Mouse (Mus musculus): Measurements from ENCODE around the gene Map3k5. TPM values are rescaled to one million over a fixed set of nuclear protein-coding genes. Genes with fewer than 3 reads are reported as not detected.

The Map3k5 gene
- polyA plus RNA-seq, 1 experiment from 2014 or later: 1.0 TPM

- H3K9ac ChIP-seq (ENCODE audit: low read depth, low read length): no peak overlapping the region
- no peaks in the 10 kb centered on the region for H3K4me1 ChIP-seq (ENCODE audit: control insufficient read depth, insufficient read depth, low read depth, low read length)
- 89% methylated on average over 9 of the region's 9 CpGs for WGBS
- H3K36me3 ChIP-seq (ENCODE audit: control insufficient read depth, insufficient read depth, low read length): no peaks in the 10 kb centered on the region
- no peak overlapping the region for H3K27ac ChIP-seq (ENCODE audit: low read depth, low read length)
- H3K27me3 ChIP-seq (replicated peaks; ENCODE audit: control insufficient read depth, insufficient read depth, low read length): no peaks in the 10 kb centered on the region
- no peaks in the 10 kb centered on the region for H3K9me3 ChIP-seq (ENCODE audit: control insufficient read depth, low read length)
- H3K4me3 ChIP-seq (ENCODE audit: low read length): no peak overlapping the region
- no peak overlapping the region for H3K4me2 ChIP-seq (ENCODE audit: low read length)
- no peak for ATAC-seq
Observed at GRCm38 (mm10) chr10:20064556-20065207, 130.4 kb downstream of the Map3k5 start.

GRCm38 (mm10) chr10:20066069-20066665, 131.9 kb downstream of the Map3k5 start:
- no peak for ATAC-seq
- Histone ChIP-seq H3K9ac (ENCODE audit: low read depth, low read length) (no peak overlapping the region), H3K27me3 (replicated peaks; ENCODE audit: control insufficient read depth, insufficient read depth, low read length) (no peaks in the 10 kb centered on the region; the same call in 1 of the 2 replicates), H3K4me2 (ENCODE audit: low read length) (no peak overlapping the region), H3K4me1 (ENCODE audit: control insufficient read depth, insufficient read depth, low read depth, low read length) (no peaks in the 10 kb centered on the region), H3K27ac (ENCODE audit: low read depth, low read length) (no peak overlapping the region), H3K9me3 (ENCODE audit: control insufficient read depth, low read length) (no peaks in the 10 kb centered on the region), H3K4me3 (ENCODE audit: low read length) (no peak overlapping the region), H3K36me3 (ENCODE audit: control insufficient read depth, insufficient read depth, low read length) (no peaks in the 10 kb centered on the region)
- WGBS: 94% methylated on average over 1 of the region's 1 CpGs

GRCm38 (mm10) chr10:20069771-20070460, 135.6 kb downstream of the Map3k5 start:
- no peaks in the 10 kb centered on the region for H3K36me3 ChIP-seq (ENCODE audit: control insufficient read depth, insufficient read depth, low read length)
- H3K27me3 ChIP-seq (replicated peaks; ENCODE audit: control insufficient read depth, insufficient read depth, low read length): no peaks in the 10 kb centered on the region; the same call in 1 of the 2 replicates
- no peak overlapping the region for H3K9ac ChIP-seq (ENCODE audit: low read depth, low read length)
- no peak for ATAC-seq
- 93% methylated on average over 11 of the region's 11 CpGs for WGBS
- H3K4me1 ChIP-seq (ENCODE audit: control insufficient read depth, insufficient read depth, low read depth, low read length): no peaks in the 10 kb centered on the region
- no peak overlapping the region for H3K27ac ChIP-seq (ENCODE audit: low read depth, low read length)
- H3K4me3 ChIP-seq (ENCODE audit: low read length): no peak overlapping the region
- H3K9me3 ChIP-seq (ENCODE audit: control insufficient read depth, low read length): no peaks in the 10 kb centered on the region
- no peak overlapping the region for H3K4me2 ChIP-seq (ENCODE audit: low read length)

- Histone ChIP-seq H3K27ac (ENCODE audit: low read depth, low read length) (no peak overlapping the region), H3K9me3 (ENCODE audit: control insufficient read depth, low read length) (no peaks in the 10 kb centered on the region), H3K36me3 (ENCODE audit: control insufficient read depth, insufficient read depth, low read length) (no peaks in the 10 kb centered on the region), H3K4me1 (ENCODE audit: control insufficient read depth, insufficient read depth, low read depth, low read length) (no peaks in the 10 kb centered on the region), H3K27me3 (replicated peaks; ENCODE audit: control insufficient read depth, insufficient read depth, low read length) (no peaks in the 10 kb centered on the region; the same call in 1 of the 2 replicates), H3K4me2 (ENCODE audit: low read length) (no peak overlapping the region), H3K9ac (ENCODE audit: low read depth, low read length) (no peak overlapping the region), H3K4me3 (ENCODE audit: low read length) (no peak overlapping the region)
- 86% methylated on average over 14 of the region's 14 CpGs for WGBS
- no peak for ATAC-seq
Observed at GRCm38 (mm10) chr10:20070576-20071109, 136.4 kb downstream of the Map3k5 start.

- Histone ChIP-seq H3K36me3 (ENCODE audit: control insufficient read depth, insufficient read depth, low read length) (no peaks in the 10 kb centered on the region), H3K27ac (ENCODE audit: low read depth, low read length) (no peak overlapping the region), H3K4me1 (ENCODE audit: control insufficient read depth, insufficient read depth, low read depth, low read length) (no peaks in the 10 kb centered on the region), H3K27me3 (replicated peaks; ENCODE audit: control insufficient read depth, insufficient read depth, low read length) (no peaks in the 10 kb centered on the region; the same call in 1 of the 2 replicates), H3K4me3 (ENCODE audit: low read length) (no peak overlapping the region), H3K9ac (ENCODE audit: low read depth, low read length) (no peak overlapping the region), H3K9me3 (ENCODE audit: control insufficient read depth, low read length) (no peaks in the 10 kb centered on the region), H3K4me2 (ENCODE audit: low read length) (no peak overlapping the region)
- no peak for ATAC-seq
- WGBS: 94% methylated on average over 6 of the region's 6 CpGs
Observed at GRCm38 (mm10) chr10:20071716-20072115, 137.4 kb downstream of the Map3k5 start.

- no peak overlapping the region for H3K27ac ChIP-seq (ENCODE audit: low read depth, low read length)
- no peaks in the 10 kb centered on the region; the same call in 1 of the 2 replicates for H3K27me3 ChIP-seq (replicated peaks; ENCODE audit: control insufficient read depth, insufficient read depth, low read length)
- no peak overlapping the region for H3K9ac ChIP-seq (ENCODE audit: low read depth, low read length)
- peak; percentile 76; the same call in 1 of the 2 replicates for ATAC-seq
- no peak overlapping the region for H3K4me2 ChIP-seq (ENCODE audit: low read length)
- no peaks in the 10 kb centered on the region for H3K9me3 ChIP-seq (ENCODE audit: control insufficient read depth, low read length)
- no peaks in the 10 kb centered on the region for H3K4me1 ChIP-seq (ENCODE audit: control insufficient read depth, insufficient read depth, low read depth, low read length)
- 67% methylated on average over 7 of the region's 7 CpGs for WGBS
- H3K4me3 ChIP-seq (ENCODE audit: low read length): no peak overlapping the region
- no peaks in the 10 kb centered on the region for H3K36me3 ChIP-seq (ENCODE audit: control insufficient read depth, insufficient read depth, low read length)
Observed at GRCm38 (mm10) chr10:20073236-20073893, 139.1 kb downstream of the Map3k5 start.

GRCm38 (mm10) chr10:20076541-20077469, 142.5 kb downstream of the Map3k5 start:
- no peak overlapping the region for H3K4me2 ChIP-seq (ENCODE audit: low read length)
- H3K4me1 ChIP-seq (ENCODE audit: control insufficient read depth, insufficient read depth, low read depth, low read length): no peaks in the 10 kb centered on the region

GRCm38 (mm10) chr10:20078350-20078749, 144.1 kb downstream of the Map3k5 start:
- Histone ChIP-seq H3K4me2 (ENCODE audit: low read length) (no peak overlapping the region), H3K27me3 (replicated peaks; ENCODE audit: control insufficient read depth, insufficient read depth, low read length) (no peaks in the 10 kb centered on the region), H3K36me3 (ENCODE audit: control insufficient read depth, insufficient read depth, low read length) (no peaks in the 10 kb centered on the region), H3K9me3 (ENCODE audit: control insufficient read depth, low read length) (no peaks in the 10 kb centered on the region), H3K4me1 (ENCODE audit: control insufficient read depth, insufficient read depth, low read depth, low read length) (no peaks in the 10 kb centered on the region), H3K27ac (ENCODE audit: low read depth, low read length) (no peak overlapping the region), H3K4me3 (ENCODE audit: low read length) (no peak overlapping the region), H3K9ac (ENCODE audit: low read depth, low read length) (no peak overlapping the region)
- no peak for ATAC-seq
- 98% methylated on average over 2 of the region's 2 CpGs for WGBS

More at GRCm38 (mm10) chr10:20076541-20077469, 142.5 kb downstream of the Map3k5 start:
- Histone ChIP-seq H3K9me3 (ENCODE audit: control insufficient read depth, low read length) (no peaks in the 10 kb centered on the region), H3K9ac (ENCODE audit: low read depth, low read length) (no peak overlapping the region), H3K27me3 (replicated peaks; ENCODE audit: control insufficient read depth, insufficient read depth, low read length) (no peaks in the 10 kb centered on the region), H3K4me3 (ENCODE audit: low read length) (no peak overlapping the region), H3K27ac (ENCODE audit: low read depth, low read length) (no peak overlapping the region), H3K36me3 (ENCODE audit: control insufficient read depth, insufficient read depth, low read length) (no peaks in the 10 kb centered on the region)
- ATAC-seq: no peak
- 71% methylated on average over 13 of the region's 13 CpGs for WGBS

Measured in hindbrain, embryonic 16.5 days (tissue).